ENCODE assay signal across 16 mouse cellular contexts in the genomic region with DNA sequence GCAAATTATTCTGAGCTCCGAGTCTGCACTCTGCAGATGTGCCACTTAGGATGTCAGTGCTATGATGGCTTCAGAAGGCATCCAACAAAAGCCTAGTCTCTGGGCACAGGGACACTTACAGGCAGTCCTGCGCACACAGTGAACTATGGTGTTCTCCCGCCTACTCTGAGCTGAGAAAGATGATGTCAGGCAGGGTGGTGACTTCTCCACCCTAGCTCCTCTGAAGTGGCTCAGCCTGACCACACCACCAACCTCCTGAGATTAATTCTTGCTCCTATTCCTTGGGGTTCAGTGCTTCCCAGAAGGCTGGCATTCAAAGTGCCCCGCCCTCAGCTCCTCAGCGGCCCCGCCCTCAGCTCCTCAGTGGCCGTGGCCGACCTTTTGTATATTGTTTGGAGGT.
DNase-seq lines count a peak whose midpoint lies in the region; ATAC-seq lines count a peak whose summit lies in the region.
"Had no signal": no experiment of that assay in that cellular context is flagged by ENCODE, and none has a peak within 500 bp of the region (broad histone marks: within the 10 kb centered on the region; RNA-seq: fewer than 3 reads in every experiment).

No protein-coding gene starts in this region.

- H3K27ac ChIP-seq in hindbrain, embryonic 15.5 days (replicated peaks) = no peak overlapping the region
- no peak overlapping the region for H3K27ac ChIP-seq in hindbrain, embryonic 16.5 days (ENCODE audit: low read depth, low read length)
- no peak overlapping the region for H3K27ac ChIP-seq in intestine, embryonic 14.5 days (ENCODE audit: low read depth)
- no peak overlapping the region for H3K27ac ChIP-seq in stomach, embryonic 15.5 days
- H3K27ac ChIP-seq: layer of hippocampus, adult 2 months; liver, embryonic 15.5 days; midbrain, embryonic 15.5 days had no signal

- H3K9me3 ChIP-seq in hindbrain, embryonic 15.5 days = no peaks in the 10 kb centered on the region
- H3K9me3 ChIP-seq in hindbrain, embryonic 16.5 days (ENCODE audit: control insufficient read depth, low read length) = no peaks in the 10 kb centered on the region
- H3K9me3 ChIP-seq in intestine, embryonic 14.5 days (ENCODE audit: control insufficient read depth, low read length) = no peaks in the 10 kb centered on the region
- H3K9me3 ChIP-seq in stomach, embryonic 15.5 days = no peaks in the 10 kb centered on the region
- H3K9me3 ChIP-seq: liver, embryonic 15.5 days; midbrain, embryonic 15.5 days had no signal

- no peak overlapping the region for H3K9ac ChIP-seq in hindbrain, embryonic 15.5 days
- H3K9ac ChIP-seq in hindbrain, embryonic 16.5 days (ENCODE audit: low read depth, low read length) = no peak overlapping the region
- H3K9ac ChIP-seq in intestine, embryonic 14.5 days (ENCODE audit: low read length) = no peak overlapping the region
- H3K9ac ChIP-seq in stomach, embryonic 15.5 days = no peak overlapping the region
- H3K9ac ChIP-seq: liver, embryonic 15.5 days; midbrain, embryonic 15.5 days had no signal

- H3K27me3 ChIP-seq in hindbrain, embryonic 15.5 days = no peaks in the 10 kb centered on the region
- H3K27me3 ChIP-seq in hindbrain, embryonic 16.5 days (replicated peaks; ENCODE audit: control insufficient read depth, insufficient read depth, low read length) = no peaks in the 10 kb centered on the region
- H3K27me3 ChIP-seq in intestine, embryonic 14.5 days (replicated peaks; ENCODE audit: control insufficient read depth, insufficient read depth, low read length) = no peaks in the 10 kb centered on the region
- no peaks in the 10 kb centered on the region for H3K27me3 ChIP-seq in stomach, embryonic 15.5 days (replicated peaks)
- H3K27me3 ChIP-seq: liver, embryonic 15.5 days; midbrain, embryonic 15.5 days had no signal

- 62% methylated on average over 8 of the region's 8 CpGs for WGBS in hindbrain, embryonic 15.5 days
- WGBS in hindbrain, embryonic 16.5 days = 58% methylated on average over 8 of the region's 8 CpGs
- 68% methylated on average over 8 of the region's 8 CpGs for WGBS in intestine, embryonic 14.5 days
- WGBS in stomach, embryonic 15.5 days = 53% methylated on average over 8 of the region's 8 CpGs

- no peak overlapping the region for H3K4me3 ChIP-seq in hindbrain, embryonic 15.5 days
- H3K4me3 ChIP-seq in hindbrain, embryonic 16.5 days (ENCODE audit: low read length) = no peak overlapping the region
- H3K4me3 ChIP-seq in intestine, embryonic 14.5 days (ENCODE audit: low read depth, low read length) = no peak overlapping the region
- no peak overlapping the region for H3K4me3 ChIP-seq in stomach, embryonic 15.5 days (replicated peaks)
- H3K4me3 ChIP-seq: layer of hippocampus, adult 2 months; liver, embryonic 15.5 days; midbrain, embryonic 15.5 days had no signal

- no peak overlapping the region for H3K4me2 ChIP-seq in hindbrain, embryonic 15.5 days
- H3K4me2 ChIP-seq in hindbrain, embryonic 16.5 days (ENCODE audit: low read length) = no peak overlapping the region
- H3K4me2 ChIP-seq in intestine, embryonic 14.5 days (ENCODE audit: low read length) = no peak overlapping the region
- H3K4me2 ChIP-seq in stomach, embryonic 15.5 days = no peak overlapping the region
- H3K4me2 ChIP-seq: liver, embryonic 15.5 days; midbrain, embryonic 15.5 days had no signal

- peaks cover 13% of the 10 kb centered on the region for H3K4me1 ChIP-seq in hindbrain, embryonic 15.5 days (replicated peaks)
- no peaks in the 10 kb centered on the region for H3K4me1 ChIP-seq in hindbrain, embryonic 16.5 days (ENCODE audit: control insufficient read depth, insufficient read depth, low read depth, low read length)
- H3K4me1 ChIP-seq in intestine, embryonic 14.5 days (replicated peaks; ENCODE audit: control insufficient read depth, insufficient read depth, low read length) = no peaks in the 10 kb centered on the region
- no peaks in the 10 kb centered on the region for H3K4me1 ChIP-seq in stomach, embryonic 15.5 days
- H3K4me1 ChIP-seq: liver, embryonic 15.5 days had no signal

- no peaks in the 10 kb centered on the region for H3K36me3 ChIP-seq in hindbrain, embryonic 15.5 days
- no peaks in the 10 kb centered on the region for H3K36me3 ChIP-seq in hindbrain, embryonic 16.5 days (ENCODE audit: control insufficient read depth, insufficient read depth, low read length)
- no peaks in the 10 kb centered on the region for H3K36me3 ChIP-seq in intestine, embryonic 14.5 days (ENCODE audit: control insufficient read depth, insufficient read depth, low read length)
- no peaks in the 10 kb centered on the region for H3K36me3 ChIP-seq in stomach, embryonic 15.5 days
- H3K36me3 ChIP-seq: liver, embryonic 15.5 days; midbrain, embryonic 15.5 days had no signal

- peak; percentile 23 for DNase-seq in R1 (ENCODE audit: low read depth, low spot score)
- no peak for DNase-seq in intestine, embryonic 14.5 days (ENCODE audit: low spot score)
- no peak for DNase-seq in gastrocnemius, adult 8-10 months (ENCODE audit: low spot score in 2 of 2)
- no peak for DNase-seq in liver
- DNase-seq: adrenal gland, adult 2 months; B cell, adult 2 months; cerebellum, postnatal 14 days; kidney, postnatal 10 days; thymus, adult 18-20 months had no signal

- 0 out of 2 replicates have a peak, but pooled peaks have one; percentile 11 for ATAC-seq in hindbrain, embryonic 15.5 days (ENCODE audit: low FRiP score, low read depth)
- ATAC-seq in hindbrain, embryonic 16.5 days = no peak
- ATAC-seq in intestine, embryonic 14.5 days (replicated peaks; ENCODE audit: low FRiP score, low TSS enrichment, low read depth) = 0 out of 2 replicates have a peak, but pooled peaks have one; percentile 40
- ATAC-seq in stomach, embryonic 15.5 days (ENCODE audit: insufficient read depth, low FRiP score, low read depth) = peak; percentile 60; the same call in 1 of the 2 replicates
- ATAC-seq: inflammation-experienced regulatory T-cells, adult 6 months; midbrain, embryonic 15.5 days had no signal
